Mouse (Mus musculus) embryonic facial prominence, embryonic 10.5 days (tissue): ENCODE results near the gene Olfr541. TPM values are rescaled to one million over a fixed set of nuclear protein-coding genes. Genes with fewer than 3 reads are reported as not detected.

Experiments used
- DNase-seq: peaks from one replicate; pipeline ENCODE4 v3.0.0-alpha.2; 2017; ENCODE audit warnings: low spot score
- H3K27ac ChIP-seq: fragments of 300-500 bp; sonication (generic); replicated peaks from 2 replicates; pipeline ENCODE4 v1.5.1; 2016; ENCODE audit warnings: mild to moderate bottlenecking
- H3K27me3 ChIP-seq: fragments of 300-500 bp; sonication (generic); replicated peaks from 2 replicates; pipeline ENCODE4 v1.6.1; 2016; ENCODE audit warnings: low read depth, mild to moderate bottlenecking; ENCODE audit not compliant: poor library complexity, severe bottlenecking
- H3K36me3 ChIP-seq: fragments of 300-500 bp; sonication (generic); replicated peaks from 2 replicates; pipeline ENCODE4 v1.6.1; 2016; ENCODE audit warnings: mild to moderate bottlenecking, moderate library complexity
- H3K4me1 ChIP-seq: fragments of 300-500 bp; sonication (generic); 2 replicates; pipeline ENCODE4 v1.6.1; 2016
- H3K4me3 ChIP-seq: fragments of 300-500 bp; sonication (generic); 2 replicates; pipeline ENCODE4 v1.5.1; 2016; ENCODE audit warnings: mild to moderate bottlenecking, moderate library complexity
- H3K9me3 ChIP-seq: fragments of 300-500 bp; sonication (generic); 2 replicates; pipeline ENCODE4 v1.6.1; 2016; ENCODE audit warnings: mild to moderate bottlenecking
- WGBS: fragments of 180-500 bp; shearing (Covaris S2); methylation state at CpG from one replicate; pipeline ENCODE4 v1.1.7; 2016; 5-methylcytosine and 5-hydroxymethylcytosine counted together
- polyA plus RNA-seq: library from polyadenylated mRNA; unstranded; fragments of >200 nt; fragmentation: Nextera tagmentation; extraction: Ambion mirVana; gene quantifications from 2 replicates; pipeline ENCODE4 v1.2.1, GENCODE M21; 2016

The Olfr541 gene
- polyA plus RNA-seq, 1 experiment from 2014 or later, result not detected

DNA sequence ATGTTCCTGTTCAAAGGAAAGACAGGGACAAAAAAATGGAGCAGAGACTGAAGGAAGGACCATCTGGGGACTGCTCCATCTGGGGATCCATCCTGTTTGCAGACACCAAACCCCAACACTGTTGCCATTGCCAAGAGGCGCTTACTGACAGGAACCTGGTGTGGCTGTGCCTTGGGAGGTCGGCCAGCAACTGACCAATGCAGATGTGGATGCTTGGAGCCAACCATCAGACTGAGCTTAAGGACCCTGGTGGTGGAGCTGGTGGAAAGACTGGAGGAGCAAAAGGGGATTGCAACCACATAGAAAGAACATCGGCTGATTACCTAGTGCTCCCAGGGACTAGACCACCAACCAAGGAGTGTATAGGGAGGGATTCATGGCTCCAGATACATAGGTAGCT is 50.3 kb downstream of the Olfr541 start:
- no peaks in the 10 kb centered on the region for H3K27me3 ChIP-seq
- WGBS, result 81% methylated on average over 3 of the region's 3 CpGs
- H3K9me3 ChIP-seq, result no peaks in the 10 kb centered on the region
- H3K4me1 ChIP-seq, result no peaks in the 10 kb centered on the region
- H3K4me3 ChIP-seq, result no peak overlapping the region
- no peaks in the 10 kb centered on the region for H3K36me3 ChIP-seq
- no peak for DNase-seq
- H3K27ac ChIP-seq, result no peak overlapping the region

DNA sequence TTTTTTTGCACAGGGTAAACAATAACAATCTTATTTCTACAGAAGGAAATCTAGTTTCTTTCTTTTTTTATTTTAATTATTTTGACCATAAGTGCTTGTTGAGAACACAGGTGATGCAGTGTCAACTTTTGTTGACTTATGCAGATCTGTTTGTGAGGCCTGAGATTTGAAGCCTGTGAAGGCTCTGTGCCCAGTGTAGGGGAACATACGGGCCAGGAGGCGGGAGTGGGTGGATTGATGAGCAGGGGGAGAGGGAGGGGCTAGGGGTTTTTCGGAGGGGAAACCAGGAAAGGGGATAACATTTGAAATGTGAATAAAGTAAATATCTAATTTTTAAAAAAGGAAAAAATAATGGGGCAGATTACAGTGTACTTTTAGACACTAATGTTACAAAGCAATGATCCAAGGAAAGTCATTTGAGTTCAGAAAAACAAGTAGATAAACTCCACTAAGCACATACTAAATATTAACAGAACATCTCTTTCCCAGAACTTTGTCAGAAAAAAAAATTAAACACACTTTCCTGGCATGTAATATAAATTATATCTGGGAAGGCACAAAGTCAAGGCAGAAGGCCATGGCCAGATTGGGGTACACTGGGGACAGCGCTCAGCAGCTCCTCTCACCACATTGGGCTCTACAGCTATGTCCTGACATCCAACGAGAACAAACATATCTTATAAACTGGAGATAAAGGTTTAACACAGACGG is 51.2 kb downstream of the Olfr541 start:
- no peak overlapping the region for H3K27ac ChIP-seq
- H3K36me3 ChIP-seq, result no peaks in the 10 kb centered on the region
- no peak overlapping the region for H3K4me3 ChIP-seq
- no peaks in the 10 kb centered on the region for H3K4me1 ChIP-seq
- no peaks in the 10 kb centered on the region for H3K27me3 ChIP-seq
- no peaks in the 10 kb centered on the region for H3K9me3 ChIP-seq
- no peak for DNase-seq
- WGBS, result 86% methylated on average over 6 of the region's 6 CpGs

DNA sequence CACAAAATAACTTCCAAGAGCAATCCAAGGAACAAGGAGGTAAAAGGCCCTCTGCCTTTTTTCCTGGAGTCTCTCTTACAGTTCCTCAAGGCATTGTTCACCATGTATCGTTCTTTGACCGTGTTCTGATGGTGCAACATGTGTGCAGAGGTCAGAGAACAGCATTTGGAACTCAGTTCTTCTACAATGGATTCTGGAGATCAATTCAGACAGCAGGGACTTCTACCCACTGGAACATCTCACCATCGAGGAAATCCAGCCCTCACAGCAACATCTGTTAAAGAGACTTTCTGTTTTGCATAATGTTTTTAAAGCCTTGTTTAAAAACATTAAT is 51.7 kb downstream of the Olfr541 start:
- H3K9me3 ChIP-seq, result no peaks in the 10 kb centered on the region
- no peaks in the 10 kb centered on the region for H3K36me3 ChIP-seq
- H3K4me3 ChIP-seq, result no peak overlapping the region
- H3K4me1 ChIP-seq, result no peaks in the 10 kb centered on the region
- WGBS, result 81% methylated on average over 3 of the region's 3 CpGs
- no peak for DNase-seq
- no peaks in the 10 kb centered on the region for H3K27me3 ChIP-seq
- no peak overlapping the region for H3K27ac ChIP-seq

- no peak for DNase-seq
- Histone ChIP-seq H3K4me3 (no peak overlapping the region), H3K9me3 (peaks cover 5% of the 10 kb centered on the region; the same call in 1 of the 2 replicates), H3K4me1 (no peaks in the 10 kb centered on the region), H3K36me3 (no peaks in the 10 kb centered on the region), H3K27me3 (no peaks in the 10 kb centered on the region), H3K27ac (no peak overlapping the region)
Observed at GRCm38 (mm10) chr7:140754556-140754955, 57.5 kb downstream of the Olfr541 start.

Other genes starting within 250 kb of the Olfr541 start
- not detected in 2 replicates for gene Olfr533, start 233.9 kb upstream of the Olfr541 start, polyA plus RNA-seq
- gene Olfr535, start 213.1 kb upstream of the Olfr541 start, polyA plus RNA-seq, result not detected in 2 replicates
- not detected in 2 replicates for gene Olfr536, start 189.9 kb upstream of the Olfr541 start, polyA plus RNA-seq
- not detected in 2 replicates for gene Olfr538, start 129.4 kb upstream of the Olfr541 start, polyA plus RNA-seq
- 0.01 TPM in 1 of 2 replicates, not detected in the other for gene Olfr46, start 96.0 kb upstream of the Olfr541 start, polyA plus RNA-seq
- gene Olfr61, start 68.3 kb upstream of the Olfr541 start, polyA plus RNA-seq, result not detected in 2 replicates
- not detected in 2 replicates for gene Olfr53, start 50.8 kb upstream of the Olfr541 start, polyA plus RNA-seq
- not detected in 2 replicates for gene Olfr539, start 37.3 kb upstream of the Olfr541 start, polyA plus RNA-seq
- gene Olfr45, start 15.3 kb upstream of the Olfr541 start, polyA plus RNA-seq, result not detected in 2 replicates
- not detected in 2 replicates for gene Cyp2e1, start 66.5 kb downstream of the Olfr541 start, polyA plus RNA-seq
- gene Syce1, start 90.6 kb downstream of the Olfr541 start, polyA plus RNA-seq, result 0.10 and 0.14 TPM in 2 replicates
- 2.9 and 3.6 TPM in 2 replicates for gene Zfp941, start 124.9 kb downstream of the Olfr541 start, polyA plus RNA-seq
- 1.8 and 1.9 TPM in 2 replicates for gene Urah, start 137.8 kb downstream of the Olfr541 start, polyA plus RNA-seq
- gene Scgb1c1, start 148.3 kb downstream of the Olfr541 start, polyA plus RNA-seq, result not detected in 2 replicates
- not detected in 2 replicates for gene Odf3, start 150.5 kb downstream of the Olfr541 start, polyA plus RNA-seq
- gene Gm45785, start 159.1 kb downstream of the Olfr541 start, polyA plus RNA-seq, result 0.22 TPM in 1 of 2 replicates, not detected in the other
- 57.7 and 59.1 TPM in 2 replicates for gene Ric8a, start 159.7 kb downstream of the Olfr541 start, polyA plus RNA-seq
- 22.4 and 23.0 TPM in 2 replicates for gene Bet1l, start 160.3 kb downstream of the Olfr541 start, polyA plus RNA-seq
- 332 TPM in 2 replicates for gene Psmd13, start 184.7 kb downstream of the Olfr541 start, polyA plus RNA-seq
- 22.6 and 24.5 TPM in 2 replicates for gene Sirt3, start 185.0 kb downstream of the Olfr541 start, polyA plus RNA-seq
- gene Cox8b, start 203.2 kb downstream of the Olfr541 start, polyA plus RNA-seq, result not detected in 2 replicates
- 0.19 TPM in 1 of 2 replicates, not detected in the other for gene Nlrp6, start 223.6 kb downstream of the Olfr541 start, polyA plus RNA-seq
- gene Pgghg, start 244.1 kb downstream of the Olfr541 start, polyA plus RNA-seq, result 13.5 and 14.3 TPM in 2 replicates